Mouse (Mus musculus) layer of hippocampus, adult 8-10 months (tissue): ENCODE data around the gene Plcd4. TPM values are rescaled to one million over a fixed set of nuclear protein-coding genes. Genes with fewer than 3 reads are reported as not detected.
"Not testable (repeated sequence)": the region's sequence is repeated elsewhere in the genome, so short reads cannot be mapped to it uniquely, and the experiment has no call there.

Source experiments
- DNase-seq, 2 experiments: peaks; one replicate each; pipeline ENCODE4 v3.0.0; 2022; ENCODE audit warnings: low spot score in 2 of 2
- total RNA-seq, 4 experiments: library from RNA; stranded (reverse); gene quantifications; 2 replicates each; pipeline ENCODE4 v1.2.4; 2022

Plcd4 gene
- 10 to 100 TPM; 22.0 to 29.6 (median 23.6) TPM for total RNA-seq

DNA sequence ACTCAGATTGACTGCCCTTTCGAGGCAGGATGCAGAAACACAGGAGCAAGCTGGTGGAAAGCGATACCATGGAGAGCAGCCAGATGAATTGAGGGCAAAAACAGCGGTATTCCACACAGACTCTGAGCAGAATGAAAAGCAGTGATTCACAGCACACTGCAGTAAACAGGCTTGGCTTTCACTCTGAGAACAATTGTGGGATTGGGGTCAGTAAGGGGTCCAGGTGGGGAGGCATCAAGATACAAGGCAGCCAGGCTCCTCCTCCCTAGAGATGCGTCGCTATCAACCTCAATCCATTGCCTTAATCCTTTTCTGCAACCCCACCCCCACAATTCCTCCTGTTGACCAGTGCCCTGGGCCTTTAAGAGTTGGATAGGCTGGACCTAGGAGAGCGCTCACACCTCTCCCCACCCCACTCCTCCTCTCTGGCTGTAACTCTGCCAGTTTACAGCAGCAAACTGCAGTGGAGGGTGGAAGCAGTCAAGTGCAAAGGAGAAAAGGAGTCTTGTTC, at the start of gene Plcd4:
TSS of gene Plcd4 (plus strand) at position 438 of the 511 bp plus-strand sequence.
- peak; percentile 29 to 41 for DNase-seq

DNA sequence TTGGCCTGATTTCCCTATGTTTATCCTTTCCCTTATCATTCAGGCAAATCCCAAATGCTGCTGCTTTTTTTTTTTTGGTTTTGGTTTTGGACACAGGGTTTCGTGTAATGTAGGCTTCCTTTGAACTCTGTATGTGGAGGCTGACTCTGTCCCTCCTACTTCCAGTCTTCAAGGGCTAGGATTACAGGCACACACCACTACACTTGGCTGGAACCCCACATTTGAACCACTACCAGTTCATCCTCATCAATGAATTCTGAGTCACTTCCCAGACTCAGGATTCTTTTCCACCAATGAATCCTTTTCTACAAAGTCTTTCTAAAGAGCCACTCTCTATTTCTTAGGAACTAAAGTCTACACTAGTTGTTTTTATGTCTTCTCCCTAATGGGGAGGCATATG, 41.6 kb upstream of the Plcd4 start:
- no peak for DNase-seq

DNA sequence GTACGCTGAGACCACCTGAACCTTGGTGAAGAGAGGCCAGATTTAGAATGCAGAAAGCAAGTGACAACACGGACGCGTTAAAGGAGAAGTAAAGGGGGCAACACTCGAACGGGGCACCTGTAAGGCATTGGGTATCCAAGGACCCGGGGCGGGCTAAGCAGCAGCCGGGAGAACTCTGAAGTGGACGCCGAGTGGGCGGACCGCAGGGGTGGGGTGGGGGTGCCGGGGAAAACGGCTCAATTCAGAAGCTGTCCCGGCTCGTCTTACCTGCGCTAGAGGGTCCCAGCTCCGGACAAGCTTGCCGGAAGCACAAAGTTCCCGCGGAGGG, 37.3 kb upstream of the Plcd4 start:
- DNase-seq, result no peak

DNA sequence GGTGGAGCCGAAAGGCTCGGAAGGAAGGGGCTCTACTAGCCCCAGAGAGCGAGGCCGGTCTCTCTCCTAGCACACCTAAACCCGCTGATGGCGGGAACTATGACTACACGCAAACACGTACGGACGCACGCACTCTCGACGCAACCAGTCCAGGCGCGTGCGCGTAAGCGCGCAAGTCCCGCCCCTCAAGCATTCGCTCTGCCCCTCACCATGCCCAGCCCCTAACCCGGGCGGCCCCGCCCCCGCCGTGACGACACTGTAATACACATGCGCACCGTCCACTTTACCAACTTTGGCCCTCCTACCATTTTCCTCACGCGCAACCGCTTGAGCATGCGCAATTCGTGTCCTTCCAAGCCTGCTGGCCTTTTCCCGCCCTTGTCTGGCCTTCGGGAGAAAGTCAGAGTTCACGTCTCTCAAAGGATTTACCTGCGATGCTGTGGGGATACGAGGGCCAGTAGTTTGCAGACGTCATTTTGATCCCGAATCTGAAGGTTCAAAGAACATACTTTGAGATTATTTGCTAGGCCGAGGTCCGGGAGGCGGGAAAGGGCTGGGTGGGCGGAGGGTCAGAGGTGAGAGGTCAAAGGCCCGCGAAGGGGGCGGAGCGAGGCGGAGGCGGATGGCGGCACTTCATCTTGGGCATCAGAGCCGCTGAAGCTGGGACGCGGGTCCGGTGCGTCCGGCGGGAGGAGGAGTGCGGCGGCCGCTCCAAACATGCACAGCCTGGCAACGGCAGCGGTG, 36.8 kb upstream of the Plcd4 start, which contains the start of gene Cnot9:
TSS of gene Cnot9 (plus strand) at position 338 of the 744 bp plus-strand sequence.
- DNase-seq, result peak; percentile 100

DNA sequence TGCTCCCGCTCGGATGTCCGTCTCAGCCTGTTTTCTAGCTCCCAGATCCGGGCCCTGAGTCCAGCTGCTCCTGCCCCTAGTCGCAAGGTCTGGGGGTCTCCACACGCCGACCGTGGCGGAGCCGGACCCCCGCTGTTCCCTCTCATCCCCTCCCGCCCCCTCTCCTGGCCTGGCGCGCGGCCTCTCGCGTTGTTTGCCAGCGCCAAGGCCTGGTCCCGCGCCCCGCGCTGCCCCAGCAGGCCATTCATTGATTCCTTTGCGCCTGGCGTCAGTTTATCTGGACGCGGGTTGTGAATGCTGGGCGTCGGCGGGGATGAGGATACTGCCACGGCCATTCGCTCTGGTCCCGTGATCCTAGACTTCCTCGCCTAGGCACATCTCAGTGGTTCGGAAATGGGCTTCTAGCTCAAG, 36.2 kb upstream of the Plcd4 start:
- peak; percentile 11 to 19 for DNase-seq

DNA sequence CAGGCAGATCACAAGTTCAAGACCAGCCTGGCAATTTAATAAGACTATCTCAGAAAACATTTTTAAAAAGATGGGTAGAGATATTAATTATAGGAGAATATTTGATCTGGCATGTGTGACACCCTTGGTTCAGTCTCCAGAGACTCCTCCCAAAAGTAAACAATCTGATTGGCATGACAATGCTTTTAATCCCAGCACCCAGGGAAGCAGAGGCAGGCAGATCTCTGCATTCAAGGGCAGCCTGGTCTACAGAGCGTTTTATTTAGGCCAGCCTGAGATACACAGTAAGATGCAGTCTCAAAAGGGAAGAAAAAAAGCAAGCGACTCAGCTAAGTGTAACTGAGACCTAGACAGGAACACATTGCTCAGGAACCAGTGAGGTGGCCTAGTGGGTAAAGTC, 34.9 kb upstream of the Plcd4 start:
- DNase-seq, result no peak

DNA sequence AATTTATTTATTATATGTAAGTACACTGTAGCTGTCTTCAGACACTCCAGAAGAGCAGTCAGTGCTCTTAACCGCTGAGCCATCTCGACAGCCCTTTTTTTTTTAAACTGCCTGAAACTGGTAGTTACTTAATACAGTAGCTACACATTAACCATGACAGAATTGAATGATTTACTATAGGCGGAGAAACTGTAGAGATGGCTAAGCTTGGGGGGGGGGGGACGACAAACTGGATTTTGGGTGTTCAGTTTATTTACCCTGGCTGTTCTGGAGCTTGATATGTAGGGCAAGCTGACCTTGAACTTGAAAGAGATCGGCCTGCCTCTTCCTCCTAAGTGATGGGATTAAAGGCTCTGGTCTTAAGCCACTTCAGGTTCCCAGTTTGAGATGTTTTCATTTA, 31.4 kb upstream of the Plcd4 start:
- no peak for DNase-seq

DNA sequence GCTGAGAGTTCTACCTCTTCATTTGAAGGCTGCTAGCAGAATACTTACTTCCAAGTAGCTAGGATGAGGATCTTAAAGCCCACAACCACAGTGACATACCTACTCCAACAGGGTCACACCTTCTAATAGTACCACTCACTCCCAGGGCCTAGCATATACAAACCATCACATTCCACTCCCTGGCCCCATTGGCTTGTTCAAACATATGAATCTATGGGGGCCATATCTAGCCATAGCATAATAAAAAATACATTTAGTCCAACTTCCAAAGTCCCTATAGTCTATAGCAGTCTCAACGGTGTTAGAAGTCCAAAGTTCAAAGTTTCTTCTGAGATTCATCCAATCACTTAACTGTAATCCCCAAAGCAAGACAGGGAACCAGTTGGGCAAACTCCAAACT, 29.7 kb upstream of the Plcd4 start:
- DNase-seq, result not testable (repeated sequence)

DNA sequence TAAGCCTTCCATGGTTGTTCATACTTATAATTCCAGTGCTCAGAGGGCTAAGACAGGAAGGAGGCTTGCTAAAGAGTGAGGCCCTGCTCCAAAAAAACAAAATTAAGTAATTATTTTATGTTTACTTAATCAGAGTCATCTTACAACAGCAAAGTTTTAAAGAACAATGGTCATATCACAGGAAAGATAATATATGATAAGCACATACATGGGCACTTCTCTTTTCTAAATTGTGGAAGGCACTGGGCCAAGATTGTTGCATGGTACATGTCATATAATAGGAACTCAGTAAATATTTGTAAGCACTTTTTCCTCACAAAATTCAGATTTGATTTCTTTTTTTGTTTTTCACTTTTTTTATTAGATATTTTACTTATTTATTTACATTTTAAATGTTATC, 22.8 kb upstream of the Plcd4 start:
- no peak for DNase-seq

DNA sequence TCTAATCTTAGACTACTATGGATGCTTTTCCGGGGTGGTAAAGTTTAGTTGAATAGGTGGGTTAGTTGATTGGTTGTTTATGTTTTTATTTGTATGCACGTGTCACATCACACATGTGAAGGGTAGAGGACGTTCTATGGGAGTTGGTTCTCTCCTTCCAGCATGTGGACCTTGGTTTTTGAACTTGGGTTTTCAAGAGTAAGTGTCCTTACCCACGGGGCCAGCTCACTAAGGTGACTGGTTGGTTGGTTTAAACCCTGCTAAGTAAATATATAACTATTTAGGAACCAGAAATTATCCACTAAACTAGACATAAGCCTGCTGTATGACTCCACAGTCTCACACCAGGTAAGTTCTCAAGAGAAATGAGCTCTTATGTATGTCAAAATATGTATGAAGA, 17.9 kb upstream of the Plcd4 start:
- no peak for DNase-seq

DNA sequence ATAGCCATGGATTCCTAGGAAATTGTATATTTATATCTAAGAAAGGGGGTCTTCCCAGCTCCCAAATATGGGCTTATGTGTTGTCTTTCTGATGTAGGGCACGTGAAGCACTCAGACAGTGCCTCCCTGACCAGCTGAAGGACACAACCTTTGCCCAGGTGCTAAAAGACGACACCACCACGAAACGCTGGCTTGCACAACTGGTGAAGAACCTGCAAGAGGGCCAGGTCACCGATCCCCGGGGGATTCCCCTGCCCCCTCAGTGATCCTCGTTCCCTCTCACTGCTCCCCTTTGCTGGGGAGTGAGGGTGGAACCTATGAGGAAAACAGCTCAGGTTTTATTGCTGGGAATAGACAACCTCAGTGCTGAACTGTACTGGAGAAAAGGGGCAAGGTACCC, 14.1 kb upstream of the Plcd4 start:
- DNase-seq, result no peak

DNA sequence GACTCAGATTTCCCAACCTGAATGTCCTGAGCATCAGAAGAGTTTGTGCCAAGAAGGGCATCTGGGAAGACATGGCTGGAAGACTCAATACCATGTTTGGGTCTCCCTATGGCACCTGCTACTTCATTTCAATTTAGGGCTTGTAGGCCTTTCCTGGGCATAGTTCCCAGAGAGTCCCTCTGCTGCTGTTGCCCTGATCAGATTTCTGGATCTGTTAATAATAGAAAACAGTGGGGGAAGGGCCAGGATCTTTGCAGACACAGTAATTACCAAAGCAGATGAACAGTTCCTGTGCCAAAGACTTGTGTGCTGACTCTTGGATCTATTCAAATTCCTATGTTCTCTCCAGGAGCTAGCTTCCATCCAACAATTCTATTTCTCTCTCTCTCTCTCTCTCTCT, 4.0 kb upstream of the Plcd4 start:
- peak; percentile 60 to 61 for DNase-seq

DNA sequence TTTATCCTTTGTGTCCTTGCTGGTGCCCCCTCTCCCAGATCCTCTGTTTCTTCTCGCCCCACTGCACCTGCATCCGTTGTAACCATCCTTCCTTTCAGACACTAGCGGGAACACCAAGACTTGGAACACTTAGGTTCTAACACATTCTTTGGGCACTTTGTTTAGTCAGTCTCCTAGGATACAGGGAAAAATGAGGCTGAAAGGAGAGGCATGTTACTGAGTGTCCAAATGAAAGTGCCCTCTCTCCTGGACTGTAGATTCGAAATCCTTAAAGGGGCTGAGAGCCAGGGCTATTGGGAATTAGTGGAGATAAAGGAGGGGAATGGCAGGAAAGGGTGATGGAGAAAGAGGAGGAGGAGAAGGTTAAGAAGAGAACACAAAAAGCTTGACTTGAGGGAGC, 1.5 kb downstream of the Plcd4 start, which contains the start of gene Usp37:
TSS of gene Usp37 (minus strand) at position 101 of the 400 bp plus-strand sequence.
- no peak for DNase-seq

DNA sequence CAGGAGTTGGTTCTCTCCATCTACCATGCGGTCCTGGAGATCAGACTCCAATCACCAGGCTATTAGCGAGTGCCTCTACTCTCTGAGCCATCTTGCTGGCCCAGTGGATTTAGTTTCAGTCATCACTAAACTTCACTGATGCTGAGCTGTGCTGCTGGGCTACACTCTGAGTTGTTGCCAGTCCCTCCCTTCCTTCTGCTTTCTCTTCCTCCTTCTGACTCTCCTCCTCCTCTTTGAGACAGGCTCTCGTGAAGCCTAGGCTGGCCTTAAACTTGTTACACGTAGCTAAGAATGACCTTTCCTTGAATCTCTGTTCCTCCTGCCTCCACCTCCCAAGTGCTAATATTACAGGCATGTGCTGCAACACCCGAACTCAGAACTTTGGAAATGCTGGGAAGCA, 16.4 kb downstream of the Plcd4 start:
- DNase-seq, result no peak

DNA sequence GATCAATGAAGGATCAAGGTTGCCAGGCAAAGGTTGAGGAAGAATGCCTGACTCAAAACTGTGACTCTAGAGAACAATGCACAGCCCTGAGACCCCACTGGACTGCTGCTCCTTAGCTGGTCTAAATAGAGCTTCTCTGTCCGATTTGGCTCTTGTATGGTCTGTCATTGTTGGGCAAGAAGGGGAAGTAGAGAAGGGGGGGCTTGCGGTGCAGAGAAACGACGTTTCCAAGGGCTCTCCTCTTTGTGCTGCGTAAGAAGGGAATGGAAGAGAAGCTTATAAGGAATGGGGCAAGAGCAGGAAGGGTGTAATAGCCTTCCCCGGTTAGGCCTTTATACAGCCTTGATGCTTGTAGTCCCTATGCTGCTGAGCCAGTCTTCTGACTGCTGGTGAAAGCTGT, 23.1 kb downstream of the Plcd4 start:
- DNase-seq, result no peak

DNA sequence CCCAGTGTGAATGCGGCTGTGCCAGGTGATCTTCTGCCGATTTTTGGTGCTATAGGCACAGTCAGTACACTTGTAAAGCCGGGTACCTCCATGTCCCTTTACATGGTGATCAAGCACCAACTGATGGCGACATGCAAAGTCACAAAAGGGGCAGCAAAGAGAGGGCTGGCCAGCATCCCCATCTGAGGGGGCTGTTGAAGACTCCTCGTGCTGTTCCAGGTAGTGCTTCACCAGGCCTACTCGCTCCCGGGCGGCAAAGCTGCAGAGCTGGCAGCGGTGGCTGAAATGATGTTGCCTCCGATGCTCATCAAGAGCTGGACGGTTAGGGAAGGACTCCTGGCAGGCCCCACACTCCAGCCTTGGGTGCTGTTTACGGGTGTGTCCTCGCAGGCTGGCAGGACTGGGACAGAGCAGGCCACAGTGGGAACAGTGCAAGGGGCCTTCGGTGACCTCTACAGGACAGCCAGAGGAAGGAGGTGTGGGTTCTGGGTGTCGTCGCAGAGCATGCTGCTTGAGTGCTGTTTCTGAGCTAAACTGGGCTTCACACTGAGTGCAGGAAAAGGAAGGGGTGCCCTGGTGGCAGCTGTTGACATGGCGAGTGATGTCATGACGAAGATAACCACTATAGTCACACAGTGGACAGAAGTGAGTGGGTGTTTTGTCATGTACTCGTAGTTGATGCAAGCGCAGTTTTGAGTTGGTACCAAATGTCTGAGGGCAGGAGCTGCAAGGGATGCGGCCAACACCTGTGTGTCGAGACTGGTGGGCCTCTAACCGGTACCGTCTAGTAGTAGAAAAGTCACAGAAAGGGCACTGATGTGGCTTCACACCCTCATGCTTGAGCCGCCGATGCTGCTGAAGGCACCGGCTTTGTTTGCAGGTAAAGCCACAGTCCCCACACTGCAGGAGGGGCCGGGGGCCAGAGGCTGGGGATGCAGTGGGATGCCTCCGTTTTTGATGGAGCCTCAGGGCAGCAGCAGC, 27.3 kb downstream of the Plcd4 start:
- no peak for DNase-seq

DNA sequence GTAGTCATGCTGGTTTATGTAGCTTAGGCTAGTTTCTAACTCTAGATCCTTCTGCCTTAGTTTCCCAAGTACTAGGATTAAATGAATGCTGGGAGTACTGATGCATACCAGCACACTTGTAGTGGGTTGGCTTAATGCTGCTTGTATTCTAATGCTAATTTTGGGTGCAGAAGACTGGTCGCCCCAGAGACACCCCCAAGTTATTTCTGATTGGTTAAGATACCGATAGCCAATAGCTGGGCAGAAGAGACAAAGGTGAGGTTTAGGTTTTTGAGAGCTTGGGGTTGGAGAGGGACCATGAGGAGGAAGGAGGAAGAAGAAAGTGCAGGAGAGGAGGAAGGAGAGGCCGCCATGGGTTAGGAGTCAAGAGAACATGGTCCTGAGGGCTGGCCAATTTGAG, 39.9 kb downstream of the Plcd4 start:
- no peak for DNase-seq

DNA sequence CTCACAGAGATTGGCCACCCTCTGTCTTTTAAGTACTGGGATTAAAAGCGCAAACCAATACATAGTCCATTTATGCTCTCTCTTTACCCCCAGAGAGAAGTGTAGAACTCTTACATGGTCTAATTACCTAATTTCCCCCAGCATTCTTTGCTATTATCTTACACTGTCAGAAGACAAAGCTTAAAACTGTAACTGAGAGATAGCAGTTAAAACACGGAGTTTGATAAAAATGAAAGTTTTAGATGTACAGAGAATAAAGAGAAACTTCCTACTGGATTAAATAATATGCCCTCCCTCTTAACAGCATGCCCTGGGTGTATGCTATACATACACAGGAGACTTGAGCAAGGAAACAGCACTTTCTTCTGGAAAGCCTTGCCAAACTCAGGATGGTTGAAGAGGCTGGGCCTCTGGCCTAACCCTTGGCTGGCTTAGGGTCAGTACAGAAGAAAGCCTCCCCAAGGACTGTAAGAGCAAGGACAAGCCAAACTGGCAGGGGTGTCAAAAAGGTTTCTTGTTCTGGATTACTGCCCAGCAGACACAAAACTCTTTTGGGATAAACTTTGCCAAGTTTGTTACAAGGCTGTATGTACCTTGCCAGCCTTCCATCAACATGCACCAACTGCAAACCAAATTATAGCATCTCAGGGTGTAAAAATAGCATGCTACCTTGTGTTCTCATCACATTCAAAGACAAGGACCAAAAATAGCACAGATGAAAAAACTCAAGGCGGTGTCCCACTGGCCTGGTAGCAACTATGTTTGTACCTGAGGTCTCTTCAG, 42.1 kb downstream of the Plcd4 start:
- no peak for DNase-seq

DNA sequence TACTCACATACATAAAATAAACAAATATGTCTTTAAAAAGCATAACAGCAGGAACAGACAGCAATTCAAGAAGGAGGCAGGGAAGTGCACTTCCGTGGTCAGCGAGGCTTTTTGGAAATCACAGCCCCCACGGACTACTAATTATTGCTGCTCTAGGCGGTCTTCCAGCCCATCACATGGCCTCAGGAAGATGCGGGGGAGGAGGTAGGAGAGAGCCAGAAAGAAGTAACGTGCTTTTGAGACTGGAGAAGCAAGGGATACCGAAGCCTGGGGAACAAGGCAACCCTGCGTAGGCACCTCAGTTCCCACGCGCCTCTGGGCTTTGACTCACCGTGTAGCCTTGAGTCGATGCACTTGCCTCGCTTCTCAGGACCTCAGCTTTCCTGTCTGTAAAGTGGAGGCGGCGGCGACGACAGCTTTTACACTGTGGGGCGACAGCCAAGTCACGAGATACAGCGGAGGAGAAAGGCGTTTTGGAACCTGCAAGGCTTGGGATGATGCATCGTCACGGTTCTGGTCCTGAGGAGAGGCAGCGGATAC, 44.6 kb downstream of the Plcd4 start:
- no peak for DNase-seq

DNA sequence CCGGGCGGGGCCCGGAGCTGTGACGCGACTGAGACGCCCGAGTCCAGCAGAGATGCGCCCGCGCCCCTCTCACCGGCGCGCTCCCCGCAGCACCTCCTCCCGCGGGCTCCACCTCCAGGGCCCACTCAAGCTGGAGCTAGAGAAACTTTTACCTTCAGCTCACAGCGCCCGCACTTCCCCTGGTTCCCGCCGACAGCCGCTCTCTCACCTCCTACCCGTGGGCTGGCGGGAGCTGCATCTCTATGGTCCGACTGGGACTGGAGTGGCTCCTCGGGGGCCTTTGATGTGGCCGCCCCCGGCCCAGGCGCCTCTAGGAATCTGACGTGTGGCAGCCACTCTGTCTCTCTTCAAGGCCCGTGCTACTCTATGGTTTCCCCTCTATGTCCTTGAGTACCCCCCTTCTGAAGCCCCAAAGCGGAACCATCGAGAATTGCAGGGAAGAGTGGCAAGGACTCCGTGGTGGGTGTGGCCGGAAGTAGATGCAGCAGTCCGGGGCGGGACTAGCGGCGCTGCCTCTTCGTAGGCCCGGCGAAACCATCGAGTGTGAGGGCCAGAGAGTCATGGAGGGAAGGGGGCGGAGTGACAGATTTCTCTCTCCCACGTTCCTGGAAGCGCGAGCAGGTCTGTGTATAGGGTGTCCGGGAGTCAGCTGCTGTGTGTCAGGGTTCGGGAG, 45.2 kb downstream of the Plcd4 start, which contains the start of the genes Zfp142 and Bcs1l:
TSS of gene Zfp142 (minus strand) at position 474 of the 673 bp plus-strand sequence.
TSS of gene Bcs1l (plus strand) at position 517 of the 673 bp plus-strand sequence.
- peak; percentile 98 to 99 for DNase-seq
